Mouse (Mus musculus): ENCODE measurements around the gene 1110051M20Rik. TPM values are rescaled to one million over a fixed set of nuclear protein-coding genes. Genes with fewer than 3 reads are reported as not detected.

The 1110051M20Rik gene
- polyA plus RNA-seq, 1 experiment from 2014 or later, result 69.4 TPM

DNA sequence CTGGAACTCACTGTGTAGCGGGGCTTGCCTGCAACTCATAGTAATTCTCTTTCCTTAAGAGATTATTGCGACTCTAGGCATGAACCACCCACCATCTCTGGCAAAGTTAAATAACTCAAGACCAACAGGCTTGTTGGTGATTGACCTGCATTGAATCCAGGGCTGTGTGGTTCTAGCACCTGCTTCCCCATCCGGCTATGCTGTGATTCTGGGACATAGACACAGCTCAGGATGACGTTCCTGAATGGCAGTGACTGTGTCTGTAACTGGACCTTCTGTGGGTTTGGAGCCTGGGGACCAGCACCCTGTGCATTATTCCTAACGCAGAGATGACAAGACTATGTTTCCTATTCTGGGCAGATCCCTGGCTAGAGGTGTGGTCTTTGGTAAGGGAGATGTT, 148.6 kb downstream of the 1110051M20Rik start:
- 85% methylated on average over 5 of the region's 5 CpGs for WGBS
- H3K36me3 ChIP-seq (ENCODE audit: control insufficient read depth, insufficient read depth, low read length), result no peaks in the 10 kb centered on the region
- H3K4me1 ChIP-seq (replicated peaks; ENCODE audit: control insufficient read depth, insufficient read depth, low read length), result peaks cover 10% of the 10 kb centered on the region
- no peaks in the 10 kb centered on the region for H3K27me3 ChIP-seq (ENCODE audit: control insufficient read depth, insufficient read depth, low read depth, low read length)
- no peak overlapping the region for H3K4me3 ChIP-seq (ENCODE audit: low read length)
- H3K9ac ChIP-seq (ENCODE audit: low read length), result no peak overlapping the region
- no peak for ATAC-seq (ENCODE audit: low read depth)
- no peak overlapping the region for H3K27ac ChIP-seq (ENCODE audit: low read length)
- no peak overlapping the region for H3K4me2 ChIP-seq (ENCODE audit: low read depth, low read length)
- H3K9me3 ChIP-seq (ENCODE audit: control insufficient read depth, low read length), result no peaks in the 10 kb centered on the region

DNA sequence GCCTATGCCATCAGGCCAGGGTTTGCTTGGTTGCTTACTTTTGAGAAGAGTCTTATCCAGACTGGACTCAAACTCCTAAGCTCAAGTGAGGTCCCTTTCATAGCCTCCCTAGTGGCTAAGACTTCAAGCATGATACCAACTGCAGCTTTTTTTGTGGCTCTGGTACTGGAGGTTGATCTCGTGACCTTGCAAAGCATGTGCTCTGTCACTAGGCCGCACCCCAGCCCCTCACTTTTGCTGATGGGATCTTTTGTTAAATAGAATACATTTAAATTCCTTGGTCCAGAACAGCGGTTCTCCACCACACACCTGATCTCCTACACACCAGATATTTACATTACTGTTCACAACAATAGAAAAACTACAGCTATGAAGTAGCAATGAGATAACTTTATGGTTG, 150.3 kb downstream of the 1110051M20Rik start:
- H3K9me3 ChIP-seq (ENCODE audit: control insufficient read depth, low read length), result no peaks in the 10 kb centered on the region
- no peak overlapping the region for H3K9ac ChIP-seq (ENCODE audit: low read length)
- no peak overlapping the region for H3K27ac ChIP-seq (ENCODE audit: low read length)
- peaks cover 12% of the 10 kb centered on the region for H3K4me1 ChIP-seq (replicated peaks; ENCODE audit: control insufficient read depth, insufficient read depth, low read length)
- H3K4me3 ChIP-seq (ENCODE audit: low read length), result no peak overlapping the region
- no peak for ATAC-seq (ENCODE audit: low read depth)
- no peaks in the 10 kb centered on the region for H3K36me3 ChIP-seq (ENCODE audit: control insufficient read depth, insufficient read depth, low read length)
- WGBS, result 83% methylated on average over 3 of the region's 3 CpGs
- H3K4me2 ChIP-seq (ENCODE audit: low read depth, low read length), result no peak overlapping the region
- H3K27me3 ChIP-seq (ENCODE audit: control insufficient read depth, insufficient read depth, low read depth, low read length), result no peaks in the 10 kb centered on the region

DNA sequence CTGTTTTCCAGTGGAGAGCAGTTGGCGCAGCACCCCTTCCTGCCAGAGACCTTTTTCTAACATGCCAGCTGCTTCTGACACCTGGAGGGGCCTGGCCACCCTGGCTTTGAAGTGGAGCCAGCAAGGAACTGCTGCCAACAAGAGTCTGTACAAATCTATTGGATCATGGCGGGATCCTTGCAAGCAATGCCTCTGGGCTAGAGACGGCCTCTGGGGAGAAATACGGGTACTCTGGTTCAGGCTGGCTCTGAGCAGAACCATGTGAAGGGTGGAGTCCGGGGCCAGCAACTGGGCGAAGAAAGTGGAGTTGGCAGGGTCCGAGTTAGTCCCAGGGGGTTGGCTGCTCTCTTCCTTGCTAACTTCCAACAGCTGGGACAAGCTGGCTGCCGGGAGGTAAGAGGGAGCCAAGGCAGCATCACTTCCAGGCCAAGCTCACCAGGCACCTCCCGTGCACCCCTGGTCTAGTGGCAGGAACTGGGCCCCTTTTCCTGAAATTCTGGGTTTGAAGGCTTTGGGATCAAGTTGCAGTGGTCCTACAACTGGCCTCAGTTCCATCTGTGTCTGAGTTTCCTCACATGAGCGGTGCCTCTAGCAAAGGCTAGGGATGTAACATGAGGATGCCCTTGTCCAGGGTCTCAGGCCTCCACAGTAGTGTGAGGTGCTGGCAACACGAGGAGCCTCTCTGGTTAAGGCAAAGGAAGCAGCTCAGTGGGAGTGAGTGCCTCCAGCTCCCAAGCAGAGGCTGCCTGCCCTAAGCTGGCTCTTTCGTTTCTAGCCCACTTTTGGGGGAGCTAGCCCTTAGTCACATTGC, 153.1 kb downstream of the 1110051M20Rik start:
- 49% methylated on average over 12 of the region's 12 CpGs for WGBS
- Histone ChIP-seq H3K36me3 (ENCODE audit: control insufficient read depth, insufficient read depth, low read length) (no peaks in the 10 kb centered on the region), H3K4me1 (replicated peaks; ENCODE audit: control insufficient read depth, insufficient read depth, low read length) (peaks cover 13% of the 10 kb centered on the region), H3K4me3 (ENCODE audit: low read length) (no peak overlapping the region), H3K9me3 (ENCODE audit: control insufficient read depth, low read length) (no peaks in the 10 kb centered on the region), H3K27me3 (ENCODE audit: control insufficient read depth, insufficient read depth, low read depth, low read length) (no peaks in the 10 kb centered on the region), H3K9ac (ENCODE audit: low read length) (0 out of 2 replicates have a peak overlapping the region, but pooled peaks have one; percentile 19), H3K4me2 (ENCODE audit: low read depth, low read length) (no peak overlapping the region), H3K27ac (ENCODE audit: low read length) (peak overlapping the region; percentile 80)
- peak; percentile 72 for ATAC-seq (ENCODE audit: low read depth)

DNA sequence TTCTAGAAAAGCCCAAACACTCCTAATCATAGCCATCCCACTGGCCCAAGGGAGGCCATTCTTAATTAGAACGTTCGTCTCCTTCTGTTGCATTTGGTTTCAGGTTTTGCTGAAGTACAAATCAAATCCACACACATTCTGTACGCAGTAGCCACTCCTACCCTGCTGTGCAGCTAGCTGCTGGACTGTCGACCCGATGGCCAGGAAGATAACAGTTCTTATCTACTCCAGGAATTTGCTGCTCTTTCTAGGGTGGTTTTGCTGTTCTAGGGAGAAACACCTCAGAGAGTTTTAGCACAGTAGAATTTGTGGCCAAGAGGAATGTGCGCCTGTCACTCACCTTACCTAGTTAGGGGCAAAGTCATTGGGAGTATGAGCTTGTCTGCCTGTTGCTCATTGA, 156.9 kb downstream of the 1110051M20Rik start:
- no peak for ATAC-seq (ENCODE audit: low read depth)
- Histone ChIP-seq H3K27me3 (ENCODE audit: control insufficient read depth, insufficient read depth, low read depth, low read length) (no peaks in the 10 kb centered on the region), H3K27ac (ENCODE audit: low read length) (no peak overlapping the region), H3K9ac (ENCODE audit: low read length) (no peak overlapping the region), H3K9me3 (ENCODE audit: control insufficient read depth, low read length) (no peaks in the 10 kb centered on the region), H3K36me3 (ENCODE audit: control insufficient read depth, insufficient read depth, low read length) (no peaks in the 10 kb centered on the region), H3K4me2 (ENCODE audit: low read depth, low read length) (no peak overlapping the region), H3K4me3 (ENCODE audit: low read length) (no peak overlapping the region), H3K4me1 (replicated peaks; ENCODE audit: control insufficient read depth, insufficient read depth, low read length) (peaks cover 30% of the 10 kb centered on the region)
- 30% methylated on average over 6 of the region's 6 CpGs for WGBS

DNA sequence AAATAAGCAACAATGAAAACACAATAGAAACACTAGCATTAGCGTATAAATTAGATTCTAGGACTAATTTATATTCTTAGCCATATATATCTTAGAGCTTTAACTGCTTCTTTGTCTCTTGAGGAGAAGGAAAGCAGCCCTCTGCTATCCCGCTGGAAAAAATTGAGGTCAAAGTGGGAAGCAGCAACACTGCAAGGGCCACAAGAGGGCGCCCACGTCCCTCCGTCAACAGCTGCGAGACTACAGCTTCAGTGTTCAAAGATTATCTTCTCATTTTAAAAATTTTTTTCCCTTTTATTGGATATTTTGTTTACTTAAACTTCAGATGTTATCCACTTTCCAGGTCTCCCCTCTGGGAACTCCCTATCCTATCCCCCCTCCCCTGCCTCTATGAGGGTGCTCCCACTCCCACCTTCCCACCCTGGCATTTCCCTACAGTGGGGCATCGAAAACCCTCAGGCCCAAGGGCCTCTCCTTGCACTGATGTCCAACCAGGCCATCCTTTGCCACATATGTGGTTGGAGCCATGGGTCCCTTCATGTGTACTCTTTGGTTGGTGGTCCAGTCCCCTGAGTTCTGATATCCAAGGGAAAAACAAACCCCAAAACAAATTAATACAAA, 158.5 kb downstream of the 1110051M20Rik start:
- Histone ChIP-seq H3K27ac (ENCODE audit: low read length) (no peak overlapping the region), H3K4me1 (replicated peaks; ENCODE audit: control insufficient read depth, insufficient read depth, low read length) (peaks cover 22% of the 10 kb centered on the region), H3K27me3 (ENCODE audit: control insufficient read depth, insufficient read depth, low read depth, low read length) (no peaks in the 10 kb centered on the region), H3K4me3 (ENCODE audit: low read length) (no peak overlapping the region), H3K4me2 (ENCODE audit: low read depth, low read length) (no peak overlapping the region), H3K9me3 (ENCODE audit: control insufficient read depth, low read length) (no peaks in the 10 kb centered on the region), H3K9ac (ENCODE audit: low read length) (no peak overlapping the region), H3K36me3 (ENCODE audit: control insufficient read depth, insufficient read depth, low read length) (no peaks in the 10 kb centered on the region)
- whole genome bisulfite sequencing, result 12% methylated on average over 7 of the region's 7 CpGs
- peak; percentile 20; the same call in 1 of the 2 replicates for ATAC-seq (ENCODE audit: low read depth)

DNA sequence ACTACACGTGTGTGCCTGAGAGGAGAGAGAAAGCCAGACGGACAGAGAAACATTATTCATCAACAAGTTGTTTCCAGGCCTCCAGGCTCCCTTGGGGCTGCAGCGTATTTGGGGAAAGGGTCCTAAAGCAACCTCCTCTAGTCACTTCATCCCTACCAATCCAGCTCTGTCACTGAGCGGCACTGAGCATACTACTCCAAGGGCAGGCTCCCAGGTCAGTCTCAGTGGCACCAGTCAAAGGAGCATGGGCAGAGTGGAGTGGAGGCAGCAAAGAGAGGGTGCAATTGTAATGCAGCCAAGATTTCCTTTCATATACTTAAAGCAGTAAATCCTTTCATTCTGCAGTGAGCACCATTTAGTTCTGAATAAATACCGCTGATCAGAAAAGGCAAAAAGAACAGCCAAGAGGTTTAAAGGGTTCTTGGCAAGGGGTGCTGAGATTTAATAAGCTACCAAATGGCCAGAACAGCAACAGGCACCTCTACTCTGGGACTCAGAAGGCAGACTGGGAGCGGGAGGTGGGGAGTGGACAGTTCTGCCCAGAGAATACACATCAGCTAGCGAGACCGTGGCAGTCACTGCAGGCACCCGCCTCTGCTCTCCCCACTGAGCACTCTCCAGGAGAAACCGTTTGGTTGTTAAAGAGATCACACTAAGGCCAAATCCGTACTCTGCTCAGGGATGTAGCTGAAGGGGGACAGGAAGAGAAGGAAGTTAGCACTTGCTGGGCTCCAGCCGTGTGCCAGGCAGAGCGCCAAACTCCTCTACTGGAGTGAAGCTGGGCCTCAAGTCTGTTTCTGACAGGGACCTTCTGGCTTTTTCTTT, 159.9 kb downstream of the 1110051M20Rik start:
- Histone ChIP-seq H3K27me3 (ENCODE audit: control insufficient read depth, insufficient read depth, low read depth, low read length) (no peaks in the 10 kb centered on the region), H3K4me1 (replicated peaks; ENCODE audit: control insufficient read depth, insufficient read depth, low read length) (peaks cover 18% of the 10 kb centered on the region), H3K4me2 (ENCODE audit: low read depth, low read length) (no peak overlapping the region), H3K27ac (ENCODE audit: low read length) (peak overlapping the region; percentile 48), H3K4me3 (ENCODE audit: low read length) (no peak overlapping the region), H3K36me3 (ENCODE audit: control insufficient read depth, insufficient read depth, low read length) (no peaks in the 10 kb centered on the region), H3K9ac (ENCODE audit: low read length) (no peak overlapping the region), H3K9me3 (ENCODE audit: control insufficient read depth, low read length) (no peaks in the 10 kb centered on the region)
- 40% methylated on average over 13 of the region's 13 CpGs for WGBS
- peak; percentile 58 for ATAC-seq (ENCODE audit: low read depth)

DNA sequence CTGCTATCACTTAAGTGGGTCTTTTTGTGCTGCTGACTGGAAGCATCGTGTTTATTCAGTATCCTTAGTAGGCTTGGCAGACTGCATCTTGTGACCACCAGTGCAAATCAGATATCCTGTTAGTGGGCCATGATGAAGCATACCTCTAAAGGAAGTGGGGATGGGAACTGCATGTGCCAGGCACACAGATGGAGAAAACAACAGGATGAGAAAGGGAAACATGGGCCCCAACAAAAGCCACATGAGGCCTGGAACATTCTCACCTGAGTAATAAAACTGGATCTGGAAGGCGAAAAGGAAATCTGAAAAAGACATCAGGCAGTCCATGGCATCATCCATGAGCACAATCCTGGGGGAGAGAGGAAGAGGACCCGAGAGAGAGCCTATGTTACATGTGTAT, 160.5 kb downstream of the 1110051M20Rik start:
- H3K9me3 ChIP-seq (ENCODE audit: control insufficient read depth, low read length), result no peaks in the 10 kb centered on the region
- H3K4me2 ChIP-seq (ENCODE audit: low read depth, low read length), result no peak overlapping the region
- H3K4me1 ChIP-seq (replicated peaks; ENCODE audit: control insufficient read depth, insufficient read depth, low read length), result peaks cover 18% of the 10 kb centered on the region
- no peaks in the 10 kb centered on the region for H3K27me3 ChIP-seq (ENCODE audit: control insufficient read depth, insufficient read depth, low read depth, low read length)
- H3K27ac ChIP-seq (ENCODE audit: low read length), result peak overlapping the region; percentile 48; the same call in 1 of the 2 replicates
- H3K36me3 ChIP-seq (ENCODE audit: control insufficient read depth, insufficient read depth, low read length), result no peaks in the 10 kb centered on the region
- no peak overlapping the region for H3K4me3 ChIP-seq (ENCODE audit: low read length)
- H3K9ac ChIP-seq (ENCODE audit: low read length), result no peak overlapping the region
- ATAC-seq (ENCODE audit: low read depth), result no peak
- WGBS, result 68% methylated on average over 3 of the region's 3 CpGs

DNA sequence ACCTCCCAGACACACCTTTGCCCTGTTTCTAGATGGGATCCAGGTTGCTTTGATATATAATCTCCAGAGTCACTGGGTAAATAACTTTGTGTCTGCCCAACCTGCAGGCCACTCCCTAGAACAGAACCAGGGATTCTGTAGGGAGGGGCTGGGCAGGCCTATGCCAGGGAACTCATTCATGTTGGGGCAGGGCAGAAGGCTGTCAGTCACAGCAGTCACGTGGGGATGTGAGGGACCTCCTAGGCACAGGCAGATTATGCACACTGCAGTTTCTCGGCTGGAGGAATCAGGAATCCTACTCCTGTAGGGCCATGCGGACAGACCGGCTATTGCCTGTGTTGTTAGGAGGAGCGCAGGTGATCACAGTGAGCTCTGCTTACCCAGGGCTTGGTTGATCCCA, 163.1 kb downstream of the 1110051M20Rik start:
- no peak overlapping the region for H3K27ac ChIP-seq (ENCODE audit: low read length)

DNA sequence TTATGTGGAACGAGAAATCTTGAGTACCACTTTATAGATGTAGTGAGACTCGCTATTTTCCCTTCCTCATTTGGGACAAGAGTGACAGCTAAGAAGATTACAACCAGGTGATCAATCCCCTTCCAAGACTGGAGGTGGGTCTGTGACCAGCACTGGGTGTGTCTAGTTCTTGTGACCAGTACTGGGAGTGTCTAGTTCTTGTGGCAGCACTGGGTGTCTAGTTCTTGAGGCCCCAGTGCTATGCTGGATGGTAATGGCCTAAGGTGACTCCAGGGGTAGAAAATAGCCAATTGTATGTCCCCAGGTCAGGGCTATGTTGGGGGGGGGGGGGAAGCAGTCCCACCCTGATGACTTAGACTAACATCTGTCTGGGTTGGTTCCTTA, 165.1 kb downstream of the 1110051M20Rik start:
- H3K36me3 ChIP-seq (ENCODE audit: control insufficient read depth, insufficient read depth, low read length), result peaks cover 18% of the 10 kb centered on the region
- H3K4me1 ChIP-seq (replicated peaks; ENCODE audit: control insufficient read depth, insufficient read depth, low read length), result peaks cover 2% of the 10 kb centered on the region
- H3K9me3 ChIP-seq (ENCODE audit: control insufficient read depth, low read length), result no peaks in the 10 kb centered on the region
- no peak overlapping the region for H3K27ac ChIP-seq (ENCODE audit: low read length)
- no peaks in the 10 kb centered on the region for H3K27me3 ChIP-seq (ENCODE audit: control insufficient read depth, insufficient read depth, low read depth, low read length)
- no peak overlapping the region for H3K4me3 ChIP-seq (ENCODE audit: low read length)
- WGBS, result 55% methylated on average over 2 of the region's 2 CpGs
- H3K4me2 ChIP-seq (ENCODE audit: low read depth, low read length), result no peak overlapping the region
- ATAC-seq (ENCODE audit: low read depth), result 0 out of 2 replicates have a peak, but pooled peaks have one; percentile 35
- H3K9ac ChIP-seq (ENCODE audit: low read length), result no peak overlapping the region

More for the DNA sequence above, 163.1 kb downstream of the 1110051M20Rik start:
- Histone ChIP-seq H3K27me3 (ENCODE audit: control insufficient read depth, insufficient read depth, low read depth, low read length) (no peaks in the 10 kb centered on the region), H3K4me2 (ENCODE audit: low read depth, low read length) (no peak overlapping the region), H3K36me3 (ENCODE audit: control insufficient read depth, insufficient read depth, low read length) (peaks cover 5% of the 10 kb centered on the region; the same call in 1 of the 2 replicates), H3K4me1 (replicated peaks; ENCODE audit: control insufficient read depth, insufficient read depth, low read length) (peaks cover 17% of the 10 kb centered on the region), H3K9ac (ENCODE audit: low read length) (no peak overlapping the region), H3K9me3 (ENCODE audit: control insufficient read depth, low read length) (no peaks in the 10 kb centered on the region), H3K4me3 (ENCODE audit: low read length) (no peak overlapping the region)
- WGBS, result 49% methylated on average over 5 of the region's 5 CpGs
- 0 out of 2 replicates have a peak, but pooled peaks have one; percentile 34 for ATAC-seq (ENCODE audit: low read depth)
